Mouse (Mus musculus): ENCODE data around the gene Pcbp1. TPM values are rescaled to one million over a fixed set of nuclear protein-coding genes. Genes with fewer than 3 reads are reported as not detected.

Gene Pcbp1
- total and polyA plus RNA-seq, 3 experiments = 74.2 to 385 TPM; not detected in 1

- H3K27me3 ChIP-seq (ENCODE audit: control insufficient read depth in 1 of 2, insufficient read depth in 2 of 2, low read length in 2 of 2) = no peaks in the 10 kb centered on the region
- H3K36me3 ChIP-seq (ENCODE audit: control insufficient read depth in 1 of 2, insufficient read depth in 2 of 2, low read length in 2 of 2) = no peaks in the 10 kb centered on the region; a peak in 2 of 4 replicates
- no peak for DNase-seq (ENCODE audit: low read depth, low spot score)
- no peaks in the 10 kb centered on the region for H3K79me2 ChIP-seq (ENCODE audit: control insufficient read depth, insufficient read depth, low read length, poor library complexity)
- no peaks in the 10 kb centered on the region; a peak in 1 of 4 replicates for H3K4me1 ChIP-seq (ENCODE audit: control insufficient read depth in 1 of 2, insufficient read depth in 2 of 2, low read length in 2 of 2)
- H3K4me3 ChIP-seq (ENCODE audit: control insufficient read depth in 1 of 2, insufficient read depth in 1 of 2, low read depth in 2 of 2, low read length in 2 of 2) = no peak overlapping the region
- no peak overlapping the region for H3K9ac ChIP-seq (ENCODE audit: control insufficient read depth, low read depth, low read length, poor library complexity, severe bottlenecking)
- no peaks in the 10 kb centered on the region for H3K9me3 ChIP-seq (replicated peaks; ENCODE audit: insufficient read depth, low read length)
- no peak overlapping the region for H3K27ac ChIP-seq (ENCODE audit: control insufficient read depth, low read depth, low read length)
- TF ChIP-seq SIN3A (IDR thresholded peaks at IDR 0.05; ENCODE audit: low read length) (no peak), MAFK (IDR thresholded peaks at IDR 0.05; ENCODE audit: borderline replicate concordance, low read depth, low read length) (no peak), UBTF (IDR thresholded peaks at IDR 0.05; ENCODE audit: borderline replicate concordance, insufficient read depth, low read depth, low read length) (no peak), HCFC1 (IDR thresholded peaks at IDR 0.05; ENCODE audit: low read depth, low read length) (no peak), BHLHE40 (IDR thresholded peaks at IDR 0.05; ENCODE audit: borderline replicate concordance, low read depth, low read length) (no peak), TBP (IDR thresholded peaks at IDR 0.05; ENCODE audit: low read depth, low read length) (no peak), NELFE (IDR thresholded peaks at IDR 0.05; ENCODE audit: low read depth, low read length) (no peak), USF2 (IDR thresholded peaks at IDR 0.05; ENCODE audit: borderline replicate concordance in 1 of 2, insufficient read depth in 1 of 2, low read depth in 1 of 2, low read length in 2 of 2) (no peak), ELF1 (IDR thresholded peaks at IDR 0.05; ENCODE audit: low read depth, low read length) (no peak), TAL1 (IDR thresholded peaks at IDR 0.05; ENCODE audit: low read length) (no peak), MAZ (IDR thresholded peaks at IDR 0.05; ENCODE audit: low read depth, low read length) (no peak), RCOR1 (IDR thresholded peaks at IDR 0.05; ENCODE audit: low read depth, low read length) (no peak), MAX (IDR thresholded peaks at IDR 0.05; ENCODE audit: low read length) (no peak)
Measured at GRCm38 (mm10) chr6:86499571-86500109, 26.5 kb downstream of the Pcbp1 start.

GRCm38 (mm10) chr6:86497942-86498732 lies 28.0 kb downstream of the Pcbp1 start:
- DNase-seq (ENCODE audit: low read depth, low spot score) = no peak
- H3K27ac ChIP-seq (ENCODE audit: control insufficient read depth, low read depth, low read length) = no peak overlapping the region
- H3K4me3 ChIP-seq (ENCODE audit: control insufficient read depth in 1 of 2, insufficient read depth in 1 of 2, low read depth in 2 of 2, low read length in 2 of 2) = no peak overlapping the region
- peaks cover 0 to 7% of the 10 kb centered on the region in 2 experiments; a peak in 2 of 4 replicates for H3K36me3 ChIP-seq (ENCODE audit: control insufficient read depth in 1 of 2, insufficient read depth in 2 of 2, low read length in 2 of 2)
- no peak overlapping the region for H3K9ac ChIP-seq (ENCODE audit: control insufficient read depth, low read depth, low read length, poor library complexity, severe bottlenecking)
- TF ChIP-seq RAD21 (IDR thresholded peaks at IDR 0.05; ENCODE audit: low read depth, low read length) (no peak), GATA1 (IDR thresholded peaks at IDR 0.05; ENCODE audit: low read depth, low read length) (no peak), ZMIZ1 (IDR thresholded peaks at IDR 0.05; ENCODE audit: low read depth, low read length) (no peak), MEF2A (IDR thresholded peaks at IDR 0.05; ENCODE audit: extremely low read depth, insufficient replicate concordance, low read depth, low read length, poor library complexity, severe bottlenecking) (no peak), SIN3A (IDR thresholded peaks at IDR 0.05; ENCODE audit: low read length) (no peak), ZKSCAN1 (IDR thresholded peaks at IDR 0.05; ENCODE audit: low read depth, low read length) (no peak), MAZ (IDR thresholded peaks at IDR 0.05; ENCODE audit: low read depth, low read length) (no peak), KAT2A (conservative IDR thresholded peaks at IDR 0.05; ENCODE audit: low read depth, low read length) (no peak), TCF12 (IDR thresholded peaks at IDR 0.05; ENCODE audit: low read depth, low read length) (no peak), POLR2A (IDR thresholded peaks at IDR 0.05; ENCODE audit: control insufficient read depth in 1 of 2, insufficient read depth in 1 of 2, low read depth in 1 of 2, low read length in 2 of 2, poor library complexity in 1 of 2) (no peak), HCFC1 (IDR thresholded peaks at IDR 0.05; ENCODE audit: low read depth, low read length) (no peak)
- H3K9me3 ChIP-seq (replicated peaks; ENCODE audit: insufficient read depth, low read length) = no peaks in the 10 kb centered on the region
- peaks cover 0 to 8% of the 10 kb centered on the region in 2 experiments; a peak in 2 of 4 replicates for H3K4me1 ChIP-seq (ENCODE audit: control insufficient read depth in 1 of 2, insufficient read depth in 2 of 2, low read length in 2 of 2)
- no peaks in the 10 kb centered on the region for H3K79me2 ChIP-seq (ENCODE audit: control insufficient read depth, insufficient read depth, low read length, poor library complexity)
- H3K27me3 ChIP-seq (ENCODE audit: control insufficient read depth in 1 of 2, insufficient read depth in 2 of 2, low read length in 2 of 2) = no peaks in the 10 kb centered on the region
